Mouse (Mus musculus) fat pad, adult 2 months (tissue): ENCODE results near the gene Slc25a36.

ENCODE experiments used
- DNase-seq: peaks from one replicate; pipeline ENCODE4 v3.0.0-alpha.2; 2011; ENCODE audit warnings: low read depth, low spot score; ENCODE audit errors: extremely low read depth

Gene Slc25a36

DNA sequence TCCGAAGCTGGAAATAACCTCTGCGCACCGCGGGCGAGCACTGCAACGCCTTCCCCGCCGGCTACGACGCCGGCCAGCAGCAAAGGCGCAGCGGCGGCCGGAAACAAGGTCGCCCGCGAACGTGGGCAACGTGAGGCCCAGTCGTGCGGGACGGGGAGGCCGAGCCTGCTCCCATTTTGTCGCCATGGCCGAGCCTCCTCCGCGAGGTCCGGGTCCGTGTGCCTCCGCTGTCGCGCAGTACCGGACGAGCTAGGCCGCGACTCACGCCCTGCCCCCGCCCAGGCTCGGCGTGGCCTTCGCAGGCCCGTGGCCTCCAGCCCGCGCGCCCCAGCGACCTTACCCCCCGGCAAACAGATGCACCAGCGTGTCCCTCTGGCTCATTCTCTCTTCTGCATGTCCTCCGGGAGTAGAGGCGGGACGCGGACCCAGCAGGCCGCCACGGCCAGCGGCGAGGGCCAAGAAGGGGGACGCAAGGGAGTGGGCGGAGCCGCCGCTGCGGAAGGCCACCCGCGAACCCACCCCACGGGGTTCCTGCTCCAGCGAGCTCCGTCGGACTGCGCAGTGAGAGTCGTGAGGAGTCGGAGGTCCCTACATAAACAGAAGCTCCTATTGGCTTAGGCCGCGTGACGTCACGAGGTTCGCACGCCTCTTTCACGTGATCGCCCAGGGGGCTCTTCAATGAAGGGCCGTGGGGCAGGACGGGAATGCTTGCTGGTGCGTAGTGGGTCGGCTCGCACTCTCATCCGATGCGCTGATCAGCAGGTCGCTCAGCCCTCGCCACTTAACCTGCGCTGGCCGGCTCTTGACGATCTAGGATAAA lies at the start of gene Slc25a36:
Slc25a36 (minus strand) TSS at position 587 of the 820 bp plus-strand sequence.
- peak; percentile 13 for DNase-seq

DNA sequence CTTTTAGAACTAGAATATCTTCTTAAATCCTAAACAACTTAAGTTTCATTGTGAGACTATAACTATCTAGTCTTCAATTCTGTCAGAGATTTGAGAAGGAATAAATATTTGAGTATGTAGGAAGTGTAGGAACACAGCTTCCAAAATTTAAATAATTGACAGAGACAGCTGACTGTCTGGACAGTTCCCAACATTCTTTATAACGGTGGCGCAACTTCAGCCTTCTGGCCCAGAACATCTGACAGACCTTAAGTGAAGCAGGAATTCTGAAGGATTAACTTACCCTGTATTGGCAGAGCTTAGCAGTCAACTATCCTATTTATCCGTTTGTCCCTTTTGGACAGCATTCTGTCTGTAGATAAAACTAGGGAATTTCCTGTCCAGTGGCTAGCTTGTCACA lies 47.5 kb upstream of the Slc25a36 start:
- no peak for DNase-seq

DNA sequence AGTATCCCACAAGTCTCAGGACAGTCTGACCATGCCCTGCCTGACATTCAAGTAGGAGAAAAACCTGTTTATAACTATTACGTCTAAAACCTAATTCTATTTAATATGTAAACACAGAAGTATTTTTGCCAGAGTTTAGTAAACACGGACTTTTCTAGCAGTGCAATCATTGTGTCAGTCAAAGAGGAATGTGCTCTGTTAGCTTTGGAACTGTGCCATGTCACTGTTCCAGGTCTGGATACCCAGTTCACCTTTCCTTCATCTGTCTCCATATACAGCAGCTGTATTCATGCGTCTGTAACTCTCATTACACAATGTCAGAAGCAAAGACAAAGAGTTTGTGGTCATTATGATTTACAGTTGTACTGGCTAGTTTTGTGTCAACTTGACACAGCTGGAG lies 45.0 kb upstream of the Slc25a36 start:
- no peak for DNase-seq

DNA sequence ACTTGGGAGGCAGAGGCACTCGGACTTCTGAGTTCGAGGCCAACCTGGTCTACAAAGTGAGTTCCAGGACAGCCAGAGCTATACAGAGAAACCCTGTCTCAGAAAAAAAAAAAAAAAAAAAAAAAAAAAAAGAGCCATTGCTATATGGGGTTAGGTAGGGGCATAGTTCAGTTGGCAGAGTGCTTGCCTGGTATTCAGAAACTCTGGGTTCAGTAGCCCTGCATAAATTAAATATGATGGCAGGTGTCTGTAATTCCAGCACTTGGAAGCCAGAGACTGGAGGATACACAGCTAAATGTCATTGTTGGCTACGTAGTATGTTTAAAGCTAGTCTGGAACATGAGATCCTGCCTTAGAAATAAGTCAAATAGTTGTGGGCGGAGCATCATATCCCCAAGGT lies 44.0 kb upstream of the Slc25a36 start:
- no peak for DNase-seq

DNA sequence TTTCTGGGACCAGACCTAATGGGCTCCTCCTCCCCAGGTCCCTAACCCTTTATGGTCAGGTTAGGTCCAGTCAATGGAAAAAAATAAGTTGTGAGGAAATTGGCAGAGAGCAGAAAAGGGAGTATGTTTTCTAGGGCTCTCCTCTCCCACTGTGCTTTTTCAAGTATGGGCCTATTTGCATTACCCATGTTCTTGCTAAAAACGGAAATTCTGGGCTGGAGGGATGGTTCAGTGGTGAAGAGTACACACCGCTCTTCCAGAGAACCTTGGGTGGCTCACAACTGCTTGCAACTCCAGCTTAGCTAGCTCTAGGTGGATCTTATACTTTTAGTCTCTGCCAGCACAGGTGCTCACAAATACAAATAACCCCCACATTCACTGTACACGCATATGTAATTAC lies 42.0 kb upstream of the Slc25a36 start:
- DNase-seq = no peak

DNA sequence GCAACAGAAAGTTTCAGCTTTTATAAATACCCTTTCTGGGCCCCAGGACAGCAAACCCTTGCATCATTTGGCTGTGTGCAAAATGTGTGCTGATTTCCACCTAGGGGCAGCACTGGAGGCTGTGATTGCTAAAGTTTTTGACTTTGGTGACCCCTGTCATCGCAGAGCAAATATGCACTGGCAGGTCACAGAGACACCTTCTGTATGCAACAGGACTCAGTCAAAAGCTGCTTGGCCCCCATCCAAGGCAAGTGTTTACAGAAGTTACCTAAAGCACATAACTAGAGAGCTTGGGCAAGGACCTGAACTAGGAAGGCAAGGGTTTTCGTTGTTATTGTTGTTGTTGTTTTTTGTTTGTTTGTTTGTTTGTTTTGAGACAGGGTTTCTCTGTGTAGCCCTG lies 36.3 kb upstream of the Slc25a36 start:
- DNase-seq = no peak

DNA sequence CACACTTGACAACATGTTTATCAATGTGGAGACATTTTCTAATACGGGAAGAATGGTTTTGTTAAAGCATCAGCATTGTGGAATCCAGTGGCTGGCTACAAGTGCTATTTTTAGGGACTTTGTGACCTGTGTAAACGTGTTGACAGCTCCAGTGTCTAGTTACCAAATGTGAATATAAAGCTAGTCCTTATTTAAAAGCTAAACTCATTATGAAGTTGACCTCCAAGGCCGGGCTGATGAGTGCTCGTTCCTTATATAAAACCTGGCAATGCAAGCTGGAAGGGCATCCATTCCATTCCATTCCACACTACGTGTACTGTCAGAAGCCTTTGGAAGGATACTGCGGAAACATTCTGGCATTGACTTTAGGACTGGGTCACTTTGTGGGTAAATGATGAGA lies 34.4 kb upstream of the Slc25a36 start:
- DNase-seq = no peak

DNA sequence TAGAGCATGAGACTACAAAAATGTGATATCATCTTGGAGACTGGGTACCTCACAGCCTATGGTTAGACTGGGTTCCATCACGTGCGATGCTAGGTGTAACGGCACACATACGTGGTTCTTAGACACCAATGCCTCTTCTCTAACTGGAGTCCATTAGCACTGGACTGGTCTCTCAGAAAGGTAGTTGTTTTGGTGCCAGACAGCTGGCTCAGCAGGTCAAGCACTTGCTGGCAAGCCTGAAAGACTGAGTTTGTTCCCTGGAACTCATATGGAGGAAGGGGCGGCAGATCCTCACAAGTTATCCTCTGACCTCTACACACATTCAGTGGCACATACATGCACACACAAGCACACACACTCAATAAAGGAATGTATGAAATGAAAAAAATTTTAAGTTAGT lies 32.5 kb upstream of the Slc25a36 start:
- no peak for DNase-seq

DNA sequence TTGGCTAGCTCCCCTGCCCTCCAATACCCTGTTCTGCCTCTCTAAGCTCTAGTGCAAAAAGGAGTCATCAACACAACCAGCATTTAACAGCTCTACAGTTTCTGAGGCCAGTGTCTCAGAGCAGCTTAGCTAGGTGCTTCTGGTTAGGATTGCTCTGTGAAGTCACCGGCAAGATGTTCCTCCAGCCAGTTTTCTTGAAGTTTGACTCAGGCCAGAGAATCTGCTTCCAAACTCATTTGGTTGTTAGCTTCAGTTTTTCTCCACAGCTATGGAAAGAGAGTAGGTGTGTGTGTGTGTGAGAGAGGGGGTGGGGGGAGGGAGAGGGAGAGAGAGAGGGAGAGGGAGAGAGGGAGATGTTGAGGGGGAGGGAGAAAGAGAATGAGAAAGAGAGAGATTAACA lies 31.6 kb upstream of the Slc25a36 start:
- DNase-seq = no peak

DNA sequence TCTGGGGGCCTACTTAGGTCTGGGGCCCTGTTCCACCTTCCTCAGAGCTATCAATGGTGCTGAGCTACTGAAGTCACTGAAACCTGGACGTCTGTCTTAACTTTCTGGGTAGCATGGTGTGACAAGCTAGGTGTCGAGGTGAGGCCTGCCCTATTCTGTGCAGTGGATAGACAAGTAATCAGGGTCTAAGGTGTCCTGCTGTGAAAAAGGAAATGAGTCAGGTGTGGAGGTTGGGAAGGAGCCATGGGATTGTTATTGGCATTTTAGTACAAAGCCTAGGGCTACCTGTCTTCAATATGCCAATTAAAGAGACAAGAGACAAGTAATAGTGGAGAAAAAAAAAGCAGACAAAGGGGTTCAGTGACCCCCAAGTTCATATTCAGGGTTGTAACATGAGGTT lies 30.8 kb upstream of the Slc25a36 start:
- DNase-seq = no peak

DNA sequence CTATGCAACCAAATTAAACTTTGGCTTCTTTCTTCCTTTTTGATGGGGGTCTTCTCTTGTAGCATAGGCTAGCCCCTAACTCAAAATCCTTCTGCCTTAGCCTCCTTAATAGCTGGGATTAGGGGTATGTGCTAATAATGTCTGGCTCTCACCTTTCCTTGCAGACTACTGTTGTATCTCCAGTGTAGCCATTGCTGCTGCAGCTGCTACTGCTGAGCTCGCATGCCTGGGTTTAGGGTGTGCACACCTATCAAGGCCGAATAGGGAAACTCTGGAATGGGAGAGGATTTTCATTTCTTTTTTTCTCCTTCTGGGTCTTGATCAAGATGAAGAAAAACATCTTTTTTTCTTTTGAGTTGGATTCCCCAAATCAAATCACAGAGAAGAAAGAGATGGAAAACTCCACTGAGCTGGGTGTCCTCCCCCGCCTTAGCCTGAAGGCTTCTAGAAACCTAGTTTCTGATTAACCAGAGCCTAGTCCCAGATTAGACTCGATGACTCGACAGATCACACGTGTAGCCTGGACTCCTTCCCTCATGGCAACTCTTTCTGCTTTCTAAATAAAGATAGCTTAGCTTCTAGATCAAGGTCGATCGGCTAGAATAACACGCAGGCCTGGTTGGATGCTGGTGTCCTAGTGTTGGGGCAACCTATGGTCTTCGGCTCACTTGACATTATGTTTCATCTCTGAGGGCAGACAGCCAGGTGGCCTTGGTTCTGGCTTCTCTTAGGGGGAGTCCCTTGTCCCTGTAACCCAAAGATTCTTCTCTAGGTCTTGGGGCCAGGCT lies 29.4 kb upstream of the Slc25a36 start:
- no peak for DNase-seq

DNA sequence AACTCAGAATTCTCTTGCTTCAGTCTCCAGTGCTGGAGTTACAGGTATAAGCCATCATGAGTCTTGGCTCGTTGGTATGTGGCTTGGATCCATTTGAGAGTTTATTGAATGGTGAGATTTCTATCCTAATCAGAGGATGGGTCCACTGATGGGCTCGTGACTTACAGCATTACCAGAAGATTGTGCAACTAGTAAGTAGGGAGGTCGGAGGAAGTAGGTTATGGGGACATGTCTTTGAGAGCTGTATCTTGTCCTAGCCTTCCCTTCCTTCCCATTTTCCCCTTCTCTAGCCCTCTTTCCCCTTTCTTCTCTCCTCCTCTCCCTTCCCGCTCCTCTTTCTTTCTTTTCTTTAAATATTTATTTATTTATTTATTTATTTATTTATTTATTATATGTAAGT lies 26.7 kb upstream of the Slc25a36 start:
- DNase-seq = no peak

DNA sequence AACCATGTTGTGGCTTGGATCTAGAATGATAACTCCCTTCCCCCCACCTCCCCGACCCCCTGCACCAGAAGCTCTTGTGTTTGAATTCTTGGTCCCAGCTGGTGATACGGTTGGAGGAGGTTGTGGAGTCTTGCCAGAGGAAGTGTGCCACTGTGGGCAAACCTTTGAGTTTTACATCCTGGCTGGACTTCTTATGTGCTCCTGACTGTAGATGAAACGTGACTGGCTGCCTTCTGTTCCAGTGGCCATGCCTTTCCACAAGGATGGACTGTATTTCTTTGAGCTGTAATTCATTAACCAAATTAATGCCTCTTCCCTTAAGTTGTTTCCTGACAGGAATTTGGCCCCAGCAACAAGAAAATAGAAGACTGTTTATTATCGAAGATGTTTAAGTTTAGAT lies 26.2 kb upstream of the Slc25a36 start:
- no peak for DNase-seq

DNA sequence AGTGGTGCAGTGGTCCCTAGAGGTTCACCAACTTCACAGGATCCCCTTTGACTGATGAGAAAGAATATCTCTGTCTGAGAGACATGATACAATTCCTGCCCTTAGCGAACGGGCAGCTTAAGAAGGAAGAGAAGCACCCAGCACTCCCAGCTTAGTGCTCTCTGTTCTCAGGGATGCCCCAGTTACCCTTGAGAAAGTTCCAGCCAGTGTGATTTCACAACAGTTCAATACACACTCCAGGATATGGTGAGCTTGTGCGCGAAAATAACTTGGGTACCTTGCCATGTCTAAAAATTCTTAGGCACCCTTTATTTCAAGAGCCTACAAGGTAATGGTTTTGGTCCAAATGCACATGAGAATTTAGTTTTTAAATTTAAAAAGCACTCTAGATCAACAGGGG lies 24.9 kb upstream of the Slc25a36 start:
- DNase-seq = no peak

DNA sequence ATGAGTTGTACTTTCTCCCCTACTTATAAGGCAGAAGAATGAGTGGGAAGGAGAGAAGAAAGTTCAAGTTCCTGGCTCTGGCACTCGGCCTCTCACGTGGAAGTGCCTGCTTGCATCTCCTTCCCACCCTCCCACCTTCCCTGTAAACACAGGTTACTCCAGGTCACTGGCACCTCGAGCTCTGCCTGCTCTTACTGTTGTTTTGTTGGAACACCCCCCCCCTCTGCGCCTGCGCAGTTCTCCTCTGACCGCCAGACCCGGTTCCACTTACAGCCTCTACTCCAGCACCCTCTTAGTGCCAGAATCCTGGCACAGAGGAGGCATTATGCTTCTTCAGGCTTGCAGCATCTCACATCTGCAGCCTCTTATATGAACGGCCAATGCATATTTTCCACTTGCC lies 22.2 kb upstream of the Slc25a36 start:
- DNase-seq = no peak

DNA sequence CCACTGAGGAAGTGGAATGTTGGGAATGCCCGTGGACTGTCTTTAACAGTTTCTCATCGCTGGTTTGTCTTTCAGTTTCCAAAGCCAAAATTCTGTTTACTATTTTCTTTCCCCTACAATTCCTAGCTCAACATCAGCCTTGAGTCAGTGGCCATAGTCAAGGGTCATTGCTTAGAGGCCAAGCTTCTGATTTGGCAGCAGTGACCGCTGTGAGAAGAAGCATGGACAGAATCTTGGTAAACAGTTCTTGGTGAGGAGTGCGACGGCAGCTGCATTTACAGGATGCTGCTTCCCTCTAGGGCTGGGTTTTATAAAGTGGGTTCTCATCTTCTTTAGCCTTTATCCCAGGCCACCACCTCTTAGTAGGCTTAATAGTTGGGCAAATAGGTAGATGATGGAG lies 19.0 kb upstream of the Slc25a36 start:
- DNase-seq = no peak

DNA sequence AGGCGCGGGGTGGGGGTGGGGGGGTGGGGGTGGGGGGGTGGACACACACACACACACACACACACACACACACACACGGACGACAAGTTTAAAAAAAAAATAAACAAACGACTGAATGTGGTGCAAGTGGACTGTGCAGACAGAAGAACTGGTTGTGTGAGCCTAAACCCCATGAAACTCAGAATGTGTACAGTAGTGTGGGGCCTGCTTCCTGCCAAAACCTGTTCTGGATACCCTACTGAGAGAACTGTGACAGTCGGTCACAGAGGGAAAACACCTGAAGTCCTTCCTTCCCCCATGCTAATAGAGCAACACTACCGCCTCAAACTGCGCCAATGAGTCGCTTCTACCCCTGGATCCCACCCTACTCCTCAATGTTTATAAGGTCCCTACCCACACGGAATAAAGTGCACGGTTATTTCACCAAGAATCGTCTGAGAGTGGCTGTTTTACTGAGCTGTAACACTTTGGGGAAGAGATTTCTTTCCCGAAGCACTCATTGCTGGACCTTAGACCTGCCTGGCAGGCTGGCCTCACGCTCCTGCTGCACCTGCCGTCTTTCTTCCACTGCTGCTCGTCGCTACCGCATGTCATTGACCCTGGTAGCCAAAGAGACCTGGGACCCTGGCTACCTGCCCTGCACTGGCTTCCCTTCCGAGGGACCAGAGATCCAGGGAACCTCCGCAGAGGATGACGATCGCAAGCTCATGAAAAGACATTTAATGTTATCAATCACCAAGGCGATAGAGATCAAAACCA lies 13.2 kb upstream of the Slc25a36 start:
- no peak for DNase-seq

DNA sequence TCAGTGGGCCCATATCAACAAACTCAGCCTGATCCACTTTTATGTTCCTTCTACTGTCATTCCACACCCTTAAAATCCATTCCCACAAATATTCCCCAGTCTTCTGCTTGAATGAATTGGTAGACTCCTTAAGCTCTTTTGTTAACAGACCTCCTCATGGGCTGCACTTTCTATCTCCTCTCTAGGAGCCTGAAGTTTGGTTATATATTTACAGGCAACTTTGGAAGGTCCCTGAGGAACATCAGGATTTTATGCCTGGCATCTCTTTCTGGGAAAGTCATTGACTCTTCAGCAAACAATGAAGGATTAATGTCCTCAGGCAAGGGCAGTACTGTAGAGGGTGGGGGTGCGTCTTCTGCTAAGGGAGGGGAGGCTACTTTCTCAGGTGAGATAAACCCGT lies 10.5 kb upstream of the Slc25a36 start:
- DNase-seq = no peak

DNA sequence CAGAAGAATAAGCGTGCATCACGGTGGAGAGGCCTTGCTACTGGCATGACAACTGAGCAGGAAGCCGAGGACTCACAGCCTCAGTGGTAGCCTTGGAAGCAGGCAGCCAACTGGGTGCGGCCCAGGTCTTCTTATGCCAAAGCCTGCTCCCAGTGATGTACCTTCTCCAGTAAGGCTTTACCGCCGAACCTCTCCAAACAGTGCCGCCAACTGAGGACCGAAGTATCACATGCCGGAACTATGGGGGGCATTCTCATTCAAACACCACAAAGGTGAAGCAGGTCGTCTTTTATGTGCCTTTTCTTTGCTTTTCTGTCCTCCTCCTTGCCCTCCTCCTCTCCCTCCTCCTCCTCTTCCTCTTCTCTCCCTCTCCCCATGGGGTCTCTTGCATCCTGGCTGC lies 3.3 kb upstream of the Slc25a36 start:
- no peak for DNase-seq

DNA sequence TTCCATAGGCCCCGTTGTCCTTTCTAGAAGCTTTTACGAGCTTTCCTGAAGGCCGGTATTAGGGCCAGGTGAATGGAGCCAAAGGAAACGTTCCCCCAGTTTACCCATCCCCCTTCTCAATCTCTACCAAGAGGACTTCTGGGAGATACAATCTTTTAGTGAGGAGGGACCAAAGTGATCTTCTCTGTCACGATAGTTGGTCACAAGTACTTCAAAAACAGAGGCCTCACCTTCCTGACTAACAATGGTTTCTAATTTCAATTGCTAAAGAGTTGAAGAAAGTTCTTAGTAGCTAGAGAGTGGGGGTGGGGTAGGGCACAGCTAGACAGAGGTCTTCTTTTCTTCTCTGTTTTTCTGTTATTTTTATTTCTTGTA lies 2.6 kb upstream of the Slc25a36 start:
- no peak for DNase-seq

DNA sequence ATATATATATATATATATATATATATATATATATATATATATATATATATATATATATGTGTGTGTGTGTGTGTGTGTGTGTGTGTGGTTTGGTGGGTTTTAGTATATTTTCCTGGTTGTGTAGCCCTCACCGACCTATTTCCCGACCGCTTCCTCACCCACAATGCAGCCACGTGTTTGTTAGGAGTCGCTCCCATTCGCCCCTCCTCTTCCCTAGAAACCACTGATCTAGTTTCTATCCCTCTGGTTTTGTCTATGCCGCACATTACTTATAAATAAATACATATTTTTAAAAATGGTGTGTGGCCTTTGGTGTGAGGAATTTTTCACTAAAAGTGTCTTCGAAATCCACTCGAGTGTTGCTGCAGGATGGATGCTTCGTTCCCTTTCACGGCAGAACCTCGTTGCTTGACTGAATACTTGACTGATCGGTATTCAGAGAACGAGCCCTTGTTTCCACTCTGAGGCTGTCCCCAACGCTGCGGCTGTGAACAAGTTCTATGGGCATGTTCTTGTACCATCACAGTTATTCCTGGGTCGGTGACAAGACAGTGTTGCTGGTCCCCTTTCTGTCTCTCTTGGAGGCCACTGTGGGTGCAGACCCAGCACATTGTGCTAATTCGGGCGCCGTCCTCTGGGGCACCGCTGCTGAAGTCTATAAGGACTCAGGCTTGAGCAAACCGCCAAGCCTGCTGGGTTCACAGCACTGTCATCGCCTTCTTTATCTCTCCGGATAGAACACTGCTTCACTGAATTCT lies 2.0 kb upstream of the Slc25a36 start:
- DNase-seq = no peak
